Mouse (Mus musculus) ES-E14 (cell line): Measurements from ENCODE around the gene Slit3. TPM values are rescaled to one million over a fixed set of nuclear protein-coding genes. Genes with fewer than 3 reads are reported as not detected.

Source experiments
- DNase-seq: peaks from one replicate; pipeline ENCODE4 v3.0.0-alpha.2; 2013; ENCODE audit warnings: low read depth, low spot score
- H3K27ac ChIP-seq: 2 replicates; pipeline ENCODE4 v1.5.1; 2012; ENCODE audit warnings: low read depth, mild to moderate bottlenecking, low read length, moderate library complexity, mixed read lengths; ENCODE audit not compliant: poor library complexity, insufficient read depth, severe bottlenecking
- H3K36me3 ChIP-seq: 2 replicates; pipeline ENCODE4 v1.6.1; 2012; ENCODE audit warnings: mild to moderate bottlenecking, low read length, moderate library complexity, mixed read lengths; ENCODE audit not compliant: control insufficient read depth, poor library complexity, insufficient read depth, severe bottlenecking
- H3K4me1 ChIP-seq, 2 experiments: fragments of 150-350 bp in 1 of 2; sonication (generic) in 1 of 2; 2 replicates each; pipeline ENCODE4 v1.6.1; 2012; ENCODE audit warnings: low read length in 2 of 2, mild to moderate bottlenecking in 1 of 2, mixed read lengths in 1 of 2; ENCODE audit not compliant: control insufficient read depth in 2 of 2, insufficient read depth in 2 of 2, poor library complexity in 1 of 2
- H3K4me3 ChIP-seq, 2 experiments: fragments of 150-350 bp in 1 of 2; sonication (generic) in 1 of 2; 2 replicates each; pipeline ENCODE4 v1.5.1; 2012; ENCODE audit warnings: low read length in 2 of 2, low read depth in 1 of 2, mild to moderate bottlenecking in 1 of 2, mixed read lengths in 1 of 2; ENCODE audit not compliant: insufficient read depth in 1 of 2, poor library complexity in 1 of 2, severe bottlenecking in 1 of 2
- H3K9ac ChIP-seq: 2 replicates; pipeline ENCODE4 v1.6.1; 2012; ENCODE audit warnings: low read depth, mild to moderate bottlenecking, low read length, mixed read lengths; ENCODE audit not compliant: poor library complexity, insufficient read depth, severe bottlenecking
- H3K9me3 ChIP-seq: fragments of 150-350 bp; sonication (generic); 2 replicates; pipeline ENCODE4 v1.6.1; 2012; ENCODE audit warnings: low read depth, mild to moderate bottlenecking, low read length; ENCODE audit not compliant: control insufficient read depth, insufficient read depth
- CHD2 ChIP-seq: IDR thresholded peaks from 2 replicates; pipeline ENCODE4 v1.6.1; 2014; ENCODE audit warnings: mild to moderate bottlenecking, low read depth, low read length, inconsistent platforms
- HCFC1 ChIP-seq: IDR thresholded peaks from 2 replicates; pipeline ENCODE4 v1.6.1; 2012; ENCODE audit warnings: low read length, inconsistent platforms, borderline replicate concordance; ENCODE audit not compliant: insufficient read depth
- MAFK ChIP-seq: IDR thresholded peaks from 2 replicates; pipeline ENCODE4 v1.6.1; 2014; ENCODE audit warnings: mild to moderate bottlenecking, low read depth, low read length, inconsistent platforms; ENCODE audit not compliant: insufficient read depth
- ZC3H11A ChIP-seq: IDR thresholded peaks from 2 replicates; pipeline ENCODE4 v1.6.1; 2012; ENCODE audit warnings: low read depth, mild to moderate bottlenecking, inconsistent platforms, low read length, borderline replicate concordance
- ZNF384 ChIP-seq: IDR thresholded peaks from 2 replicates; pipeline ENCODE4 v1.6.1; 2012; ENCODE audit warnings: low read depth, low read length, inconsistent platforms
- in situ Hi-C, 2 experiments: fragments of 600-800 bp; cut with MboI; formaldehyde crosslinking; loops; one replicate each; pipeline ENCODE4 v1.15.1; 2025; ENCODE audit warnings: low sequenced_read_pairs in 2 of 2, inconsistent platforms in 1 of 2; ENCODE audit not compliant: unreplicated experiment in 2 of 2
- total RNA-seq: library from RNA; depleted of rRNA; stranded (reverse); fragments of 300-350 nt; gene quantifications from 2 replicates; pipeline ENCODE4 v1.2.3, GENCODE M21; 2012

Gene Slit3
- total RNA-seq, 1 experiment: 3.7 TPM

GRCm38 (mm10) chr11:35156676-35157075 is 35.7 kb downstream of the Slit3 start:
- no peak overlapping the region for H3K9ac ChIP-seq
- no peak for DNase-seq
- no peak overlapping the region for H3K4me3 ChIP-seq
- TF ChIP-seq ZC3H11A (no peak), HCFC1 (no peak), CHD2 (no peak), MAFK (no peak), ZNF384 (no peak)
- no peaks in the 10 kb centered on the region for H3K9me3 ChIP-seq
- no peak overlapping the region for H3K27ac ChIP-seq
- in situ Hi-C loops: no loop called here
- H3K4me1 ChIP-seq: peaks cover 0 to 2% of the 10 kb centered on the region in 2 experiments; a peak in 2 of 4 replicates
- H3K36me3 ChIP-seq: no peaks in the 10 kb centered on the region

- no peaks in the 10 kb centered on the region for H3K4me1 ChIP-seq
- TF ChIP-seq MAFK (no peak), CHD2 (no peak), ZC3H11A (no peak), ZNF384 (no peak), HCFC1 (no peak)
- H3K27ac ChIP-seq: no peak overlapping the region
- in situ Hi-C loops: no loop called here
- H3K4me3 ChIP-seq: no peak overlapping the region
- no peaks in the 10 kb centered on the region for H3K36me3 ChIP-seq
- H3K9me3 ChIP-seq: no peaks in the 10 kb centered on the region
- DNase-seq: no peak
- no peak overlapping the region for H3K9ac ChIP-seq
Observed at GRCm38 (mm10) chr11:35160682-35161211, 39.7 kb downstream of the Slit3 start.

GRCm38 (mm10) chr11:35163396-35163795 is 42.4 kb downstream of the Slit3 start:
- TF ChIP-seq HCFC1 (no peak), MAFK (no peak), ZNF384 (no peak), CHD2 (no peak), ZC3H11A (no peak)
- no peak overlapping the region for H3K4me3 ChIP-seq
- in situ Hi-C loops: no loop called here
- no peaks in the 10 kb centered on the region for H3K9me3 ChIP-seq
- no peak overlapping the region for H3K9ac ChIP-seq
- no peak overlapping the region for H3K27ac ChIP-seq
- H3K4me1 ChIP-seq: no peaks in the 10 kb centered on the region
- no peak for DNase-seq
- no peaks in the 10 kb centered on the region for H3K36me3 ChIP-seq

GRCm38 (mm10) chr11:35167176-35167575 is 46.2 kb downstream of the Slit3 start:
- in situ Hi-C loops: no loop called here
- no peak for TF ChIP-seq ZC3H11A
- TF ChIP-seq MAFK: no peak
- no peak for TF ChIP-seq HCFC1
- TF ChIP-seq CHD2: no peak
- no peak for TF ChIP-seq ZNF384

More at GRCm38 (mm10) chr11:35167176-35167575, 46.2 kb downstream of the Slit3 start:
- no peaks in the 10 kb centered on the region for H3K9me3 ChIP-seq
- H3K9ac ChIP-seq: no peak overlapping the region
- H3K27ac ChIP-seq: no peak overlapping the region
- no peak for DNase-seq
- no peaks in the 10 kb centered on the region for H3K4me1 ChIP-seq
- no peak overlapping the region for H3K4me3 ChIP-seq
- H3K36me3 ChIP-seq: no peaks in the 10 kb centered on the region
